ENCODE assay signal across 11 mouse cellular contexts in genomic region chr5:149259093-149259492, GRCm38 (mm10). TPM values are rescaled to one million over a fixed set of nuclear protein-coding genes. Genes with fewer than 3 reads are reported as not detected.
DNase-seq lines count a peak whose midpoint lies in the region; ATAC-seq lines count a peak whose summit lies in the region.
"Had no signal": no experiment of that assay in that cellular context is flagged by ENCODE, and none has a peak within 500 bp of the region (broad histone marks: within the 10 kb centered on the region; RNA-seq: fewer than 3 reads in every experiment).

No protein-coding gene starts in this region.

- WGBS in kidney, embryonic 15.5 days: 22% methylated on average over 16 of the region's 16 CpGs
- 32% methylated on average over 16 of the region's 16 CpGs for WGBS in embryonic facial prominence, embryonic 14.5 days
- WGBS in limb, embryonic 11.5 days: 25% methylated on average over 16 of the region's 16 CpGs

- ATAC-seq in kidney, embryonic 15.5 days (replicated peaks; ENCODE audit: low FRiP score): peak; percentile 49; the same call in 1 of the 2 replicates
- peak; percentile 82 for ATAC-seq in embryonic facial prominence, embryonic 14.5 days (ENCODE audit: low read depth)
- ATAC-seq in limb, embryonic 11.5 days (ENCODE audit: insufficient number of reproducible peaks, low FRiP score, low TSS enrichment, low read depth): 0 out of 2 replicates have a peak, but pooled peaks have one; percentile 41
- no peak for ATAC-seq in granulocyte monocyte progenitor cell, adult 5-6 weeks (replicated peaks; ENCODE audit: poor library complexity, severe bottlenecking)

- 0 out of 2 replicates have a peak, but pooled peaks cover 2% of the 10 kb centered on the region for H3K9me3 ChIP-seq in kidney, embryonic 15.5 days (replicated peaks)
- H3K9me3 ChIP-seq in embryonic facial prominence, embryonic 14.5 days (ENCODE audit: control insufficient read depth, low read length): 0 out of 2 replicates have a peak, but pooled peaks cover 3% of the 10 kb centered on the region
- no peaks in the 10 kb centered on the region for H3K9me3 ChIP-seq in limb, embryonic 11.5 days (ENCODE audit: control insufficient read depth, low read length)
- H3K9me3 ChIP-seq: G1E had no signal

- no peak overlapping the region for H3K27ac ChIP-seq in kidney, embryonic 15.5 days
- no peak overlapping the region; the same call in 1 of the 2 replicates for H3K27ac ChIP-seq in embryonic facial prominence, embryonic 14.5 days (replicated peaks; ENCODE audit: low read depth, low read length)
- H3K27ac ChIP-seq in limb, embryonic 11.5 days (replicated peaks; ENCODE audit: low read depth, low read length): no peak overlapping the region; the same call in 1 of the 2 replicates

- H3K9ac ChIP-seq in kidney, embryonic 15.5 days: no peak overlapping the region
- H3K9ac ChIP-seq in embryonic facial prominence, embryonic 14.5 days (ENCODE audit: low read depth, low read length): peak overlapping the region; percentile 40; the same call in 1 of the 2 replicates
- peak overlapping the region; percentile 19; the same call in 1 of the 2 replicates for H3K9ac ChIP-seq in limb, embryonic 11.5 days (ENCODE audit: low read length)

- no peak for DNase-seq in kidney, adult 9 months
- peak; percentile 79 for DNase-seq in embryonic facial prominence, embryonic 14.5 days (ENCODE audit: low spot score)
- peak; percentile 51 for DNase-seq in limb, embryonic 11.5 days (ENCODE audit: low spot score)
- peak; percentile 74 for DNase-seq in ovary, postnatal 36 days (ENCODE audit: low spot score)
- no peak for DNase-seq in spleen, postnatal 10 days (ENCODE audit: low spot score in 2 of 2)
- DNase-seq in cerebellum, adult 9-10 months: no peak
- DNase-seq: cerebellum, postnatal 36 days; heart, postnatal 10 days had no signal

- peaks cover 24% of the 10 kb centered on the region for H3K4me1 ChIP-seq in kidney, embryonic 15.5 days
- H3K4me1 ChIP-seq in embryonic facial prominence, embryonic 14.5 days (ENCODE audit: control insufficient read depth, insufficient read depth, low read length): no peaks in the 10 kb centered on the region
- peaks cover 6% of the 10 kb centered on the region; the same call in 1 of the 2 replicates for H3K4me1 ChIP-seq in limb, embryonic 11.5 days (ENCODE audit: control insufficient read depth, insufficient read depth, low read length)

- peak overlapping the region; percentile 37 for H3K4me2 ChIP-seq in kidney, embryonic 15.5 days
- peak overlapping the region; percentile 38 for H3K4me2 ChIP-seq in embryonic facial prominence, embryonic 14.5 days (ENCODE audit: low read depth, low read length)
- no peak overlapping the region for H3K4me2 ChIP-seq in limb, embryonic 11.5 days (ENCODE audit: low read depth, severe bottlenecking)

- H3K4me3 ChIP-seq in kidney, embryonic 15.5 days (replicated peaks): no peak overlapping the region; the same call in 1 of the 2 replicates
- no peak overlapping the region for H3K4me3 ChIP-seq in embryonic facial prominence, embryonic 14.5 days (ENCODE audit: low read depth, low read length)
- H3K4me3 ChIP-seq in limb, embryonic 11.5 days (ENCODE audit: low read depth, low read length): no peak overlapping the region

- H3K36me3 ChIP-seq in kidney, embryonic 15.5 days: no peaks in the 10 kb centered on the region
- H3K36me3 ChIP-seq in embryonic facial prominence, embryonic 14.5 days (ENCODE audit: control insufficient read depth, insufficient read depth, low read length): no peaks in the 10 kb centered on the region
- H3K36me3 ChIP-seq in limb, embryonic 11.5 days (ENCODE audit: control insufficient read depth, insufficient read depth, low read length): no peaks in the 10 kb centered on the region
- H3K36me3 ChIP-seq: G1E had no signal

- H3K27me3 ChIP-seq in kidney, embryonic 15.5 days: no peaks in the 10 kb centered on the region
- H3K27me3 ChIP-seq in embryonic facial prominence, embryonic 14.5 days (replicated peaks; ENCODE audit: control insufficient read depth, insufficient read depth, low read length): no peaks in the 10 kb centered on the region
- H3K27me3 ChIP-seq in limb, embryonic 11.5 days (ENCODE audit: control insufficient read depth, insufficient read depth, low read length): no peaks in the 10 kb centered on the region

RNA-seq across cellular contexts. Expression of gene Alox5ap, which starts 5.5 kb away (rescaled TPM):
- polyA plus RNA-seq in kidney, embryonic 15.5 days (2015; fragmentation: Nextera tagmentation; extraction: Ambion mirVana): 12.4 and 13.3 TPM in 2 replicates
- polyA plus RNA-seq in embryonic facial prominence, embryonic 14.5 days (2014; fragmentation: Nextera tagmentation; extraction: Ambion mirVana): 15.9 and 17.4 TPM in 2 replicates
- polyA plus RNA-seq in limb, embryonic 11.5 days (2014; fragmentation: Nextera tagmentation; extraction: Ambion mirVana): 10.6 and 11.3 TPM in 2 replicates
- total RNA-seq in granulocyte monocyte progenitor cell, adult 5-6 weeks (2014; fragmentation: Nextera tagmentation): 387 and 445 TPM in 2 replicates
- 356 and 457 TPM in 2 replicates for total RNA-seq in granulocyte monocyte progenitor cell, adult 5-6 weeks (2017)

Comparison
In these comparisons a context has a peak if more than half of its experiments do, and no peak if none do; other contexts are left out.
1. DNase-seq: peak in embryonic facial prominence, embryonic 14.5 days (single experiment), limb, embryonic 11.5 days (single experiment) and ovary, postnatal 36 days (single experiment); none in kidney, adult 9 months (single experiment), spleen, postnatal 10 days (0 of 2) and cerebellum, adult 9-10 months (single experiment).